Mouse (Mus musculus) ES-E14 (cell line): ENCODE measurements around the gene Hpn. TPM values are rescaled to one million over a fixed set of nuclear protein-coding genes. Genes with fewer than 3 reads are reported as not detected.

Experiments used
- DNase-seq: peaks from one replicate; pipeline ENCODE4 v3.0.0-alpha.2; 2013; ENCODE audit warnings: low read depth, low spot score
- H3K27ac ChIP-seq: 2 replicates; pipeline ENCODE4 v1.5.1; 2012; ENCODE audit warnings: low read depth, mild to moderate bottlenecking, low read length, moderate library complexity, mixed read lengths; ENCODE audit not compliant: poor library complexity, insufficient read depth, severe bottlenecking
- H3K36me3 ChIP-seq: 2 replicates; pipeline ENCODE4 v1.6.1; 2012; ENCODE audit warnings: mild to moderate bottlenecking, low read length, moderate library complexity, mixed read lengths; ENCODE audit not compliant: control insufficient read depth, poor library complexity, insufficient read depth, severe bottlenecking
- H3K4me1 ChIP-seq, 2 experiments: fragments of 150-350 bp in 1 of 2; sonication (generic) in 1 of 2; 2 replicates each; pipeline ENCODE4 v1.6.1; 2012; ENCODE audit warnings: low read length in 2 of 2, mild to moderate bottlenecking in 1 of 2, mixed read lengths in 1 of 2; ENCODE audit not compliant: control insufficient read depth in 2 of 2, insufficient read depth in 2 of 2, poor library complexity in 1 of 2
- H3K4me3 ChIP-seq, 2 experiments: fragments of 150-350 bp in 1 of 2; sonication (generic) in 1 of 2; 2 replicates each; pipeline ENCODE4 v1.5.1; 2012; ENCODE audit warnings: low read length in 2 of 2, low read depth in 1 of 2, mild to moderate bottlenecking in 1 of 2, mixed read lengths in 1 of 2; ENCODE audit not compliant: insufficient read depth in 1 of 2, poor library complexity in 1 of 2, severe bottlenecking in 1 of 2
- H3K9ac ChIP-seq: 2 replicates; pipeline ENCODE4 v1.6.1; 2012; ENCODE audit warnings: low read depth, mild to moderate bottlenecking, low read length, mixed read lengths; ENCODE audit not compliant: poor library complexity, insufficient read depth, severe bottlenecking
- H3K9me3 ChIP-seq: fragments of 150-350 bp; sonication (generic); 2 replicates; pipeline ENCODE4 v1.6.1; 2012; ENCODE audit warnings: low read depth, mild to moderate bottlenecking, low read length; ENCODE audit not compliant: control insufficient read depth, insufficient read depth
- CHD2 ChIP-seq: IDR thresholded peaks from 2 replicates; pipeline ENCODE4 v1.6.1; 2014; ENCODE audit warnings: mild to moderate bottlenecking, low read depth, low read length, inconsistent platforms
- HCFC1 ChIP-seq: IDR thresholded peaks from 2 replicates; pipeline ENCODE4 v1.6.1; 2012; ENCODE audit warnings: low read length, inconsistent platforms, borderline replicate concordance; ENCODE audit not compliant: insufficient read depth
- MAFK ChIP-seq: IDR thresholded peaks from 2 replicates; pipeline ENCODE4 v1.6.1; 2014; ENCODE audit warnings: mild to moderate bottlenecking, low read depth, low read length, inconsistent platforms; ENCODE audit not compliant: insufficient read depth
- ZC3H11A ChIP-seq: IDR thresholded peaks from 2 replicates; pipeline ENCODE4 v1.6.1; 2012; ENCODE audit warnings: low read depth, mild to moderate bottlenecking, inconsistent platforms, low read length, borderline replicate concordance
- ZNF384 ChIP-seq: IDR thresholded peaks from 2 replicates; pipeline ENCODE4 v1.6.1; 2012; ENCODE audit warnings: low read depth, low read length, inconsistent platforms
- in situ Hi-C, 2 experiments: fragments of 600-800 bp; cut with MboI; formaldehyde crosslinking; loops; one replicate each; pipeline ENCODE4 v1.15.1; 2025; ENCODE audit warnings: low sequenced_read_pairs in 2 of 2, inconsistent platforms in 1 of 2; ENCODE audit not compliant: unreplicated experiment in 2 of 2
- total RNA-seq: library from RNA; depleted of rRNA; stranded (reverse); fragments of 300-350 nt; gene quantifications from 2 replicates; pipeline ENCODE4 v1.2.3, GENCODE M21; 2012

Hpn gene
- total RNA-seq, 1 experiment = 14.5 TPM

DNA sequence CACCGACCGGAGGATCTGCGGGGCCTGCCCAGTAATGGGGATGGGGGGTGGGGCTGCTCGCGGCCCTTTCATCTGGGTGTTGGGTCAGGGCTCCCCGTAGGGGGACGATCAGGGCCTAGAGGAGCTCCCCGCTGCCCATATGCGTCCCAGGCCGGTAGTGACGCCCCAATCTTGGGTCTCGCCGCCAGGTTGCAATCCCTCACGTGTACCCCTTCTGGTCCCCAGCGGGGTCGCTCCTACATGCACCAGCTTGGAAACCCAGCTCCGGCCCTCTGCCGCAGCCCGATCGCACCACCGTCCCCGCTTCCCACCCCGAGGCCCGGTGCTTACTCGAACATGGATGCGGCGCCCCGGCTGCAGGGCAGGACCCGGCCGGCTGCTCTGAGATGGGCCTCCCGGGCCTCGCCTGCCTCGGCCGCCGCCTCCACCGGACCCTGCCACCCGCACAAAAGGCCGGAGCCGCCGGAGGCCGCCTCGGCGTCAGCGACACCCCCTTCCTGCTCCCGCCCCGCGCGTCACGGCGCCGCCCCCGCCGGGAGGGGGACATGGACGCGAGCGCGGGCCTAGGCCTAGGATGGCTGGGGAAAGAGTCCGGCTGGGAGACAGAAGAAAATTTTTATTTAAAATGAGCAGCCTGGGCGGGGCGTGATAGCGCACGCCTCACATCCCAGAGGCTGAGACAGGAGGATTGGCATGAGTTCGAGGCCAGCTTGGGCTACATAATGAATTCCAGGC lies 35.6 kb upstream of the Hpn start:
- in situ Hi-C loops = no loop called here
- peaks cover 13 to 32% of the 10 kb centered on the region in 2 experiments for H3K4me1 ChIP-seq
- TF ChIP-seq ZC3H11A = no peak
- no peak for TF ChIP-seq HCFC1
- no peak for TF ChIP-seq MAFK
- TF ChIP-seq CHD2 = no peak
- TF ChIP-seq ZNF384 = no peak

DNA sequence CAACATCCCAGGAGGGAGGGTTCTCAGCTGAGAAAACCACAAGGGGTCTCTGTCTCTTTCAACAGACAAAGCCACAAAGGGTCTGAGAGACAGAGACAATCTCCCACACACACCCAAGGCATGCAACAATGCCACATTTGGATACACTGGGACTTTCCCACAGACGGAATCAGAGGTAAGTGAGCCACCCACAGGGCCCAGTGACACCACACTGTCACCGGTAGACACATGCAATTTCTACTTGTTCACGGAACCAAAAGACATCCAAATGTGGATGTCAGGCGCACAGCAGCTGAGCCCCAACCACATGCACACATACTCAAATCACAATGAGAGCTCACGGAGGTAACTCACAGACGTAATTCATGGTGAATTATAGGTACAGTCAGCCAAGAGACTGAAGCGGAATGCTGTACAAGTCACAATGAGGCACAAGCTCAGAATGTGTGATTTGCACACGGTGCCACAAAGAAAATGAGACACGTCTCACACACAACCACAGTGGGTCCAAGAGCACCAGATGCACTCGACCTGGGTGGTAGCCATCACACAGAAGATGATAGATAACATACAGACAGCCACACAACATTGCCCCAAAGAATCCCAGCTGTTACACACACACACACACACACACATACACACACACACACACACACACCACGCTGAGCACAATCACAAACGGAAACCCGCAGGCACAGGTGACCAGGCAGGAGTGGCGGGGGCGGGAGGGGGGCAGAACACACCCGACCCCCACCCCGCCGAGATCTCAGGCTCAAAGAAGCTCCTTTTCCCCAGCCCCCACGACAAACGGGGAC lies 34.9 kb upstream of the Hpn start:
- in situ Hi-C loops = no loop called here
- Histone ChIP-seq H3K9ac (peak overlapping the region; percentile 85), H3K27ac (no peak overlapping the region), H3K9me3 (no peaks in the 10 kb centered on the region), H3K4me1 (peaks cover 9 to 27% of the 10 kb centered on the region in 2 experiments), H3K36me3 (no peaks in the 10 kb centered on the region; the same call in 1 of the 2 replicates), H3K4me3 (peak overlapping the region; percentile 82)
- DNase-seq = no peak
- TF ChIP-seq CHD2 = no peak
- no peak for TF ChIP-seq ZNF384
- TF ChIP-seq HCFC1 = no peak
- TF ChIP-seq ZC3H11A = no peak
- no peak for TF ChIP-seq MAFK

More for the DNA sequence above, 35.6 kb upstream of the Hpn start:
- Histone ChIP-seq H3K4me3 (peak overlapping the region; percentile 82), H3K9ac (peak overlapping the region; percentile 85), H3K9me3 (no peaks in the 10 kb centered on the region), H3K27ac (peak overlapping the region; percentile 83; the same call in 1 of the 2 replicates), H3K36me3 (no peaks in the 10 kb centered on the region; the same call in 1 of the 2 replicates)
- DNase-seq = no peak

DNA sequence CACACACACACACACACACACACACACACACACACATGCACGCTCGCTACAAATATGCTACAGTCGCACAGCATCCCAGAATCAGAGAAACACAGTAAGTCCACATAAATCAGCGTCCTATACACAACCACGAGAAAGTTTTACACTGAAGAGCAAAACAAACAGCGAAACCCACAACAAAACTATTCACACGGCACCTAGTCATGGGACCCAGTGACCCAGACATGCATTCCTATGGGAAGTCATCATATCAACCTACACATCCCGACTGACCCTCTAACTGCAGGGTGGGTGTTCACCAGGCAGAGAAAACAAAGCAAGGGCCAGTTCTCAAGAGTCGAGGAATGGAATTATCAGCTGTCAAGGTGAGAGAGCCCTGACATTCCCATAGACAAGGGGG lies 34.2 kb upstream of the Hpn start:
- no peak for DNase-seq
- Histone ChIP-seq H3K4me1 (peaks cover 6 to 24% of the 10 kb centered on the region in 2 experiments), H3K9ac (no peak overlapping the region), H3K36me3 (no peaks in the 10 kb centered on the region; the same call in 1 of the 2 replicates), H3K4me3 (no peak overlapping the region), H3K9me3 (no peaks in the 10 kb centered on the region), H3K27ac (no peak overlapping the region)
- in situ Hi-C loops = no loop called here
- TF ChIP-seq ZC3H11A (no peak), ZNF384 (no peak)

DNA sequence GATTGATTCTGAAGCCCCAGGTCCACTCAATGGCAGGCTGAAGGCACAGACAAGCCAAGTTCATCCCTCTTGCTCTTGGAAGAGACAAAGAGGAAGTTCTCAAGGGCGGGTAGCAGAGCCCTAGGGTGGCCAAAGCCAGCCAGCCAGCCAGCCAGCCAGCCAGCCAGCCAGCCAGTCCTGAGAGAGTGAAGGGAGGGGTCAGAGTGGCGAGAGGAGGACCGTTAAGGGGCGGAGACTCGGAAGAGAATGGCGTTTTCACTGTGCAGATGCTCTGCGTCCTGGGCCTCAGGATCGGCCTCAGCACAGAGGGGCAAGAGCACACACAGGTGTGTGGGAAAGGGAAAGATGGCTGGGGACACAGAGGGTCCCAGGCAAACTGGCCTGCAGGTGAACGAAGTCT lies 33.7 kb upstream of the Hpn start:
- no peak overlapping the region for H3K9ac ChIP-seq
- H3K36me3 ChIP-seq = peaks cover 2% of the 10 kb centered on the region
- H3K9me3 ChIP-seq = no peaks in the 10 kb centered on the region
- in situ Hi-C loops = no loop called here
- H3K4me1 ChIP-seq = peaks cover 6 to 24% of the 10 kb centered on the region in 2 experiments
- no peak for DNase-seq
- H3K4me3 ChIP-seq = no peak overlapping the region
- TF ChIP-seq MAFK = no peak
- no peak for TF ChIP-seq HCFC1
- no peak for TF ChIP-seq ZC3H11A
- TF ChIP-seq ZNF384 = no peak
- no peak for TF ChIP-seq CHD2
- no peak overlapping the region for H3K27ac ChIP-seq
